Mouse (Mus musculus) kidney, adult 2 months (tissue): ENCODE measurements around the gene Ppm1b.

Experiments used
- CTCF ChIP-seq: fragments of 200-500 bp; conservative IDR thresholded peaks from 2 replicates; pipeline ENCODE4 v1.5.1; 2011; ENCODE audit warnings: low read depth, mild to moderate bottlenecking, control low read depth, low read length, moderate library complexity, mixed read lengths; ENCODE audit not compliant: insufficient read depth, insufficient read length
- POLR2A ChIP-seq: fragments of 200-500 bp; IDR thresholded peaks from one replicate; pipeline ENCODE4 v1.6.1; 2011; ENCODE audit warnings: low read depth, low read length, control low read depth

DNA sequence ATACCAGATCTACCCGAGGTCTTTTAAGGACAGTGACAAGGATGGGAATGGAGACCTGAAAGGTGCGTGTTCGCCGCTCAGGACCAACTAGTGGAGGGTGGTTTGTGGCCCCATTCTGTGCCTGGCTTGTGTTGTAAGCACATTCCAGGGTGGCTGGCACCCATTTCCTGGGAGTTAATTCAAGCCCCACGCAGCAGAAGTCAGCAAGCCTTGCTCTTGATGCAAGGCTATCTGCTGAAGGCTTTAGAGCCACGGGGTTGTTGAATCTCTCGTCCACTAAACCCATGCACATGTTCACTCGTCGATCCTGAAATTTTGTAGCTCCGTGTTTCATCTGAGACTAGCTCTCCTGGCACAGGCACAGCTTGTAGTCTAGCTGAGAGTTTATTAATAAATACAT, 72.3 kb downstream of the Ppm1b start:
- no peak for TF ChIP-seq POLR2A
- no peak for TF ChIP-seq CTCF
